Mouse (Mus musculus) effector memory CD4-positive, alpha-beta T cell, adult 7 months (primary cell): ENCODE results near the gene Flnc. TPM values are rescaled to one million over a fixed set of nuclear protein-coding genes. Genes with fewer than 3 reads are reported as not detected.

ENCODE experiments used
- polyA plus RNA-seq: library from polyadenylated mRNA; unstranded; fragments of 100-300 nt; shearing (Covaris generic); gene quantifications from one replicate; pipeline ENCODE4 v1.2.1, GENCODE M21; 2017

The Flnc gene
- polyA plus RNA-seq = 0.10 TPM

GRCm38 (mm10) chr6:29433038-29433803 lies at the start of gene Flnc:
TSS of gene Flnc (plus strand) at chr6:29433256.

GRCm38 (mm10) chr6:29388052-29388518 lies 45.0 kb upstream of the Flnc start, which contains the start of gene Opn1sw:
TSS of gene Opn1sw (minus strand) at chr6:29388468.

DNA sequence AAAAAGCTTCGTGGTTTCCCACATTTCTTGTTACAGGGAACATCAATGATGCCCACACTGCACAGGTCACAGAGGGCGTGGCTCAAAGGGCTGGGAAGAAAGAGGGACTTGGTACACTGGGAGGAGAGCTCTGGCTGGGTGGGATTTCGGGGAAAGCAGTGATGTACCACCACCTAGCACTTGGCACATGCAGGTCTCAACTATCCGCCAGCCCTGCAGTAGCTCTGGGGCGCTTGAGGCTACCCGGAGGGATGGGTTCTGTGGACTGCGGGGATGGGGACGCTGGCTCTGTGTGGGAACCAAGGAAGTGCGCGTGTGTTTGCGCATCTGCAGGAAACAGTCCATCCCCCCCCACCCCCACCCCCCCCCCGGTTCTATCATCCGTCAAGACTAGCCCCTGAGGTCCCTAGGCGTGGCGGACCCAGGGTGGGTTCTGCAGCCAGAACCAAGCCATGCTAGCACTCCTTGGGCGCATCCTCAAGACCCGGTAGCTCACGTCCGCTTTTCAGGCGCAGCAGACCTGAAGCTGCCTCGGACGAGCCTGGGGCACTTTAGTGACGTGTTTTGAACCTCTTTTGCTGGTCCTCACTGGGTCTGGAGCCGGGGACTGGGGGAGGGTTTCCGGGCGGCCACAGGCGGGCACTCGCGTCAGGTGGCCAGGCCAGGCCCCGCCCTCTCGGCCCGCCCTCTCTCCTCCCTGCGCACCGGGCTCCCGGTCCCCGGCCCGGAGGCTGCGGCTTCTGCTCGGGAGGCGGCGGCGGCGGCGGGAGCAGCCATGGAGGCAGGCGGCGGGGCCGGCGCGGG lies 36.9 kb upstream of the Flnc start, which contains the start of gene Ccdc136:
Ccdc136 (plus strand) TSS at position 400 of the 804 bp plus-strand sequence.

DNA sequence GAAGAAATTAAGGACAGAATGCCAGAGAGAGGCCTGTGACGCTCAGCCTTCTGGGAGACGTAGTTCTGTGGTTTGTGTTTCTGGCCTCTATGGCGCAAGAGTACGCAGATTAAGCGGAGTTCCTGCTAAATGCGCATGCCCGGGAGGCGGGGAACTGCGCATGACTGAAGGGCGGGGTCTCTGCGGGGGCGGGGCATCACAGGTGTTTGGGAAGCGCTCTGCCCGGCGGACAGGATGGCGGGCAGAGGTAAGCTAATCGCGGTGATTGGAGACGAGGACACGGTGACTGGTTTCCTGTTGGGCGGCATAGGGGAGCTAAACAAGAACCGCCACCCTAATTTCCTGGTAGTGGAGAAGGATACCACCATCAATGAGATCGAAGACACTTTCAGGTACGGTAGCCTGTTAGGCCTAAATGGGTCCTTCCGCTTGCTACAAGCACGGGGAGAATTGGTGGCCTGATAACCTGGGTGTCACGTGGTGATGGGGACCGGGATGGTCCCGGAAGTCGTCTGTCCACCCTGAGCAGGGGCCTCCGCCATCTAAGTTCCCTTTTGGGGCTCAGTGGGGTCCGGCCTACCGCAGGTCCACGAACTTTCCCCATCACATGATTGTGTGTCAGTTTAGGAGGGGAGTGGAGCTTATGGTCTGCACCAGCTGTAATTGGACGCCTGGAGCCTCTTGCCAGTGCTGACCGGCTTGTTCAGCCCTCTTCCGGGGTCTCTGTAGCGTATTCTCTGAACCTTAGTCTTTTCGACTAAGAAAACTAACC lies 34.7 kb downstream of the Flnc start, which contains the start of gene Atp6v1f:
Atp6v1f (plus strand) TSS at position 136 of the 772 bp plus-strand sequence.

GRCm38 (mm10) chr6:29471137-29471536 lies 38.1 kb downstream of the Flnc start, which contains the start of gene Atp6v1fnb:
TSS of gene Atp6v1fnb (plus strand) at chr6:29471437.

DNA sequence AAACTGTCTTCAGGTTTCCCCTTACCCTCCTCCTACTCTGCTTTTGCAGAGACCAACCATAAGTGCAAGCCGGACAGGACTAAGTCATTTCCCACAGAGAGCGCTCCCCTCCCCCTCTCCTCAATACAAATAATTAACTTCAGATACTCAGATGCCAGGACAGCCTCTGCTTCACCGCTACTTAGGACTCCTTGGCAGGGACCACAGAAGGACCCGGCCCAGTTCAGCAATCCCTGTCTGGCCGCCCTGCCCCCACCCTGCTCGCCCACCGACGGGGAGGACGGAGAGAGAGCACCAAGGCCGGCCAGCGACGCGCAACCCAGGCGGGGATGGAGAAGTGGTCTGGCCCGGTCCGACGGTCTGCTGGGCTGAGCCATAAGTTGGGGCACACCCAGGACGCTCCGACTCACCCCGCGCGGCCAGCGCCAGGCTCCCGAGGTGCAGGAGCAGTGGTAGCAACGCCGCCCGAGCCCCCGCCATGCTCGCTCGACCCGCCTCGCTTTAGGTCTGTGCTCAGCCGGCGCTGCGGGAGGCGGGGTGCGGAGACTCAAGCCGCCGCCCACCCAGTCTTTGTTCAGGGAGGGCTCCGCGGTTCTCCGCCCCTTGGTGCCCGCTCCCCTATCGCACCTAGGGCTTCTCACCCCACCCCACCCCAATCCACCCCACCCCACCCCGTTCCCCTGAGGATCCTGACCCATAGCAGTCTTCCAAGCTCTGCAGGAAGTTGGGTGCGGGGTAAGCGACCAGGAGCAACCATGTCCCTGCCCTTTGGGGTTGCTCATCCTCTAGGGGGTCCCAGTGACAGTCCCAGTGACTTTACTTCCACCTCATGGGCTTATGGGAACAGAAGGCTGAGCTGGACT lies 74.6 kb downstream of the Flnc start, which contains the start of gene Kcp:
Kcp (minus strand) TSS at position 506 of the 863 bp plus-strand sequence.

Other genes starting within 250 kb of the Flnc start
- 117 TPM for gene Impdh1, start 216.9 kb upstream of the Flnc start, polyA plus RNA-seq
- gene Hilpda, start 160.8 kb upstream of the Flnc start, polyA plus RNA-seq = 229 TPM
- gene Fam71f2, start 153.7 kb upstream of the Flnc start, polyA plus RNA-seq = 0.52 TPM
- gene Fam71f1, start 114.1 kb upstream of the Flnc start, polyA plus RNA-seq = not detected
- gene Calu, start 85.2 kb upstream of the Flnc start, polyA plus RNA-seq = 76.9 TPM
- gene Opn1sw, start 44.8 kb upstream of the Flnc start, polyA plus RNA-seq = not detected
- gene Ccdc136, start 36.9 kb upstream of the Flnc start, polyA plus RNA-seq = 1.9 TPM
- 295 TPM for gene Atp6v1f, start 34.5 kb downstream of the Flnc start, polyA plus RNA-seq
- gene Atp6v1fnb, start 38.2 kb downstream of the Flnc start, polyA plus RNA-seq = not detected
- 0.72 TPM for gene Kcp, start 74.7 kb downstream of the Flnc start, polyA plus RNA-seq
- 27.2 TPM for gene Irf5, start 93.4 kb downstream of the Flnc start, polyA plus RNA-seq
- gene Tnpo3, start 176.6 kb downstream of the Flnc start, polyA plus RNA-seq = 96.7 TPM